1 mouse cellular context compared by ENCODE assay signal in genomic region chr12:108292957-108293356, GRCm38 (mm10).
TF ChIP-seq lines count a peak whose summit lies in the region.

No protein-coding gene starts in this region.

TF ChIP-seq in CH12.LX, 34 proteins besides CTCF, POLR2A, EP300 and RAD21:
- TF ChIP-seq CHD1 (IDR thresholded peaks at IDR 0.05; ENCODE audit: low read depth, low read length) (no peak), ZC3H11A (IDR thresholded peaks at IDR 0.05; ENCODE audit: low read depth, low read length) (peak; percentile 24; the same call in 1 of the 2 replicates), SMC3 (IDR thresholded peaks at IDR 0.05; ENCODE audit: low read depth, low read length) (peak; percentile 85)
